Mouse (Mus musculus): ENCODE data around the gene Afm. TPM values are rescaled to one million over a fixed set of nuclear protein-coding genes. Genes with fewer than 3 reads are reported as not detected.

The Afm gene
- polyA plus RNA-seq, 1 experiment from 2014 or later, result not detected

DNA sequence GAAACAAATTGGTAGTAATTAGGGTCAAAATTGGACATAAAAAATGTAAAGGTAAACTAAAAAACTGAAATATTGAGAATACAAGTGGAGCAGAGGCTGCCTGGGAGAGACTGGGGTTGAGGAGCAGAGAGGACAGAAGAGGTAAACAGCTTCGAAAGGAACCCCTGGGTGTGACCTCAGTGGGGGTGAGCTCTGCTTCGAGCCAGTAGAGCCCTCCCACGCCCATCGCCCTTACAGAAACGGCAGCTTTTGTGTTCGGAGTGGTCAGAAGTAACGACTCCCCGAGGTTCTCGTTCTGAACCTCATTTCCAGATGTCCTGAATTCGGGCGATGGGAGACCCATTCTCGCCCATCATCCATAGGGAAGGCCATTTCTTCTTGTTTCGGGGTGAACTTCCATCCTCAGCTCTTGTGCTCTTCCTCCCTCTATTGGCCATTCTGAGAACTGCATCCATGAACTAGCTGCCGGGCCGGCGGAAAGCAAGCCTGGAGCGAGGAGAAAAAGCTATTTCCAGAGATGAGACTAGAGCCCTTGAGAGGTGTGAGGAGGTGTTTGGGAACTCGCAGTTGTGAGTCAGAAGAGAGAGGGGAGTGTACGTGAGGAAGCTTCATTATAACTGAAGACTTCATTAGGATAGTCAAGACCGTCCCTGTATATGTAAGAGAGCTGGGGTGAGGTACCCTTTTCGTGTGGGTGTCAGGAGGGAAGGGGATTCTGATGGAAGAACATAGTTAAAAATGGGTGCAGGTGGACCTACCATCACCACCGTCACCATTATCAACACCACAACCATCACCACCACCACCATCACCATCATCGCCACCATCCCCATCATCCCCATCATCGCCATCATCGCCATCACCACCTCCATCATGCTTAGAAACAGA is 70.2 kb downstream of the Afm start:
- Histone ChIP-seq H3K36me3 (ENCODE audit: control insufficient read depth, insufficient read depth, low read length) (no peaks in the 10 kb centered on the region), H3K9me3 (replicated peaks; ENCODE audit: control insufficient read depth, low read length) (no peaks in the 10 kb centered on the region), H3K4me3 (ENCODE audit: low read depth, low read length) (peak overlapping the region; percentile 30), H3K27ac (ENCODE audit: low read depth, low read length) (no peak overlapping the region), H3K9ac (ENCODE audit: low read length) (peak overlapping the region; percentile 48; the same call in 1 of the 2 replicates), H3K4me2 (ENCODE audit: low read length) (peak overlapping the region; percentile 59), H3K4me1 (ENCODE audit: control insufficient read depth, insufficient read depth, low read length) (no peaks in the 10 kb centered on the region), H3K27me3 (replicated peaks; ENCODE audit: control insufficient read depth, insufficient read depth, low read length) (no peaks in the 10 kb centered on the region)
- 24% methylated on average over 25 of the region's 25 CpGs for WGBS
- peak; percentile 88 for DNase-seq (ENCODE audit: low spot score)
- peak; percentile 87 for ATAC-seq

- H3K36me3 ChIP-seq (ENCODE audit: control insufficient read depth, insufficient read depth, low read length), result no peaks in the 10 kb centered on the region
- H3K4me2 ChIP-seq (ENCODE audit: low read length), result no peak overlapping the region
- no peaks in the 10 kb centered on the region for H3K4me1 ChIP-seq (ENCODE audit: control insufficient read depth, insufficient read depth, low read length)
- 84% methylated on average over 10 of the region's 10 CpGs for WGBS
- H3K27ac ChIP-seq (ENCODE audit: low read depth, low read length), result no peak overlapping the region
- DNase-seq (ENCODE audit: low spot score) (no peak), ATAC-seq (no peak)
- no peaks in the 10 kb centered on the region for H3K27me3 ChIP-seq (replicated peaks; ENCODE audit: control insufficient read depth, insufficient read depth, low read length)
- H3K4me3 ChIP-seq (ENCODE audit: low read depth, low read length), result no peak overlapping the region
- no peak overlapping the region for H3K9ac ChIP-seq (ENCODE audit: low read length)
- H3K9me3 ChIP-seq (replicated peaks; ENCODE audit: control insufficient read depth, low read length), result no peaks in the 10 kb centered on the region
Observed at GRCm38 (mm10) chr5:90590676-90591075, 71.9 kb downstream of the Afm start.

GRCm38 (mm10) chr5:90591936-90592335 is 73.2 kb downstream of the Afm start:
- Histone ChIP-seq H3K27ac (ENCODE audit: low read depth, low read length) (no peak overlapping the region), H3K27me3 (replicated peaks; ENCODE audit: control insufficient read depth, insufficient read depth, low read length) (no peaks in the 10 kb centered on the region), H3K4me3 (ENCODE audit: low read depth, low read length) (no peak overlapping the region), H3K9me3 (replicated peaks; ENCODE audit: control insufficient read depth, low read length) (no peaks in the 10 kb centered on the region), H3K4me1 (ENCODE audit: control insufficient read depth, insufficient read depth, low read length) (no peaks in the 10 kb centered on the region), H3K9ac (ENCODE audit: low read length) (no peak overlapping the region), H3K36me3 (ENCODE audit: control insufficient read depth, insufficient read depth, low read length) (no peaks in the 10 kb centered on the region), H3K4me2 (ENCODE audit: low read length) (no peak overlapping the region)
- 91% methylated on average over 6 of the region's 6 CpGs for WGBS
- DNase-seq (ENCODE audit: low spot score) (no peak), ATAC-seq (no peak)

GRCm38 (mm10) chr5:90594945-90595344 is 76.2 kb downstream of the Afm start:
- no peak overlapping the region for H3K9ac ChIP-seq (ENCODE audit: low read length)

GRCm38 (mm10) chr5:90596155-90596554 is 77.4 kb downstream of the Afm start:
- Histone ChIP-seq H3K9ac (ENCODE audit: low read length) (no peak overlapping the region), H3K27me3 (replicated peaks; ENCODE audit: control insufficient read depth, insufficient read depth, low read length) (no peaks in the 10 kb centered on the region), H3K4me2 (ENCODE audit: low read length) (no peak overlapping the region), H3K4me1 (ENCODE audit: control insufficient read depth, insufficient read depth, low read length) (no peaks in the 10 kb centered on the region), H3K9me3 (replicated peaks; ENCODE audit: control insufficient read depth, low read length) (no peaks in the 10 kb centered on the region), H3K4me3 (ENCODE audit: low read depth, low read length) (no peak overlapping the region), H3K27ac (ENCODE audit: low read depth, low read length) (no peak overlapping the region), H3K36me3 (ENCODE audit: control insufficient read depth, insufficient read depth, low read length) (no peaks in the 10 kb centered on the region)
- WGBS, result 88% methylated on average over 6 of the region's 6 CpGs
- no peak for DNase-seq (ENCODE audit: low spot score)
- ATAC-seq, result no peak

More at GRCm38 (mm10) chr5:90594945-90595344, 76.2 kb downstream of the Afm start:
- no peaks in the 10 kb centered on the region for H3K4me1 ChIP-seq (ENCODE audit: control insufficient read depth, insufficient read depth, low read length)
- no peaks in the 10 kb centered on the region for H3K9me3 ChIP-seq (replicated peaks; ENCODE audit: control insufficient read depth, low read length)
- no peak overlapping the region for H3K4me2 ChIP-seq (ENCODE audit: low read length)
- ATAC-seq (no peak), DNase-seq (ENCODE audit: low spot score) (no peak)
- no peaks in the 10 kb centered on the region for H3K36me3 ChIP-seq (ENCODE audit: control insufficient read depth, insufficient read depth, low read length)
- no peak overlapping the region for H3K27ac ChIP-seq (ENCODE audit: low read depth, low read length)
- no peak overlapping the region for H3K4me3 ChIP-seq (ENCODE audit: low read depth, low read length)
- WGBS, result 90% methylated on average over 13 of the region's 13 CpGs
- no peaks in the 10 kb centered on the region for H3K27me3 ChIP-seq (replicated peaks; ENCODE audit: control insufficient read depth, insufficient read depth, low read length)

DNA sequence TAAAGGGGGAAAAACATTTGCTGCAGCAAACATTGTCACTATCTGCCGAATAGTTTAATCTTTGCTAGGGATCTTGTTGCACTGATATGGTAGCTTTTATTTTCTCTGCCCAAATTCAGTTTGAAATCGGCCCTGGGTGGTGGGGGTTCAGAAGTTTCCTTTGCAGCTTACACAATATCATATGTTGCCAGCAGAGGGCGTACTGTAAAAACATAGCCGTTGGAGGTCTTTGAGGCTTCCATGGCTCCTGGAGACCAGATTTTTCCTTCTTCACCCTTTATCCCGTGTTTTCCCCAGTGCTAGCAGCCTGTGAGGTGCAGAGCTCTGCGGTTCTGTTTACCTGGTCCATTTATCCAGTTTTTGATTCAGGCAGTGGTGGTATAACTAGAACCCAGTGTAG is 82.7 kb downstream of the Afm start:
- Histone ChIP-seq H3K27ac (ENCODE audit: low read depth, low read length) (no peak overlapping the region), H3K4me3 (ENCODE audit: low read depth, low read length) (no peak overlapping the region), H3K36me3 (ENCODE audit: control insufficient read depth, insufficient read depth, low read length) (no peaks in the 10 kb centered on the region), H3K4me2 (ENCODE audit: low read length) (no peak overlapping the region), H3K27me3 (replicated peaks; ENCODE audit: control insufficient read depth, insufficient read depth, low read length) (no peaks in the 10 kb centered on the region), H3K9me3 (replicated peaks; ENCODE audit: control insufficient read depth, low read length) (no peaks in the 10 kb centered on the region), H3K4me1 (ENCODE audit: control insufficient read depth, insufficient read depth, low read length) (no peaks in the 10 kb centered on the region), H3K9ac (ENCODE audit: low read length) (no peak overlapping the region)
- WGBS, result 25% methylated on average over 6 of the region's 6 CpGs
- DNase-seq (ENCODE audit: low spot score) (peak; percentile 74), ATAC-seq (peak; percentile 46; the same call in 1 of the 2 replicates)

Other genes with a start within 250 kb of the Afm start
- gene Ankrd17, start 152.4 kb upstream of the Afm start, polyA plus RNA-seq (2014; fragmentation: Nextera tagmentation; extraction: Ambion mirVana), result 26.2 and 28.1 TPM in 2 replicates
- gene Gm9958, start 151.7 kb upstream of the Afm start, polyA plus RNA-seq (2014; fragmentation: Nextera tagmentation; extraction: Ambion mirVana), result 3.6 and 6.2 TPM in 2 replicates
- not detected in 2 replicates for gene Alb, start 58.0 kb upstream of the Afm start, polyA plus RNA-seq (2014; fragmentation: Nextera tagmentation; extraction: Ambion mirVana)
- gene Afp, start 28.2 kb upstream of the Afm start, polyA plus RNA-seq (2014; fragmentation: Nextera tagmentation; extraction: Ambion mirVana), result 0.23 TPM in 1 of 2 replicates, not detected in the other
- gene 5830473C10Rik, start 42.2 kb downstream of the Afm start, polyA plus RNA-seq (2014; fragmentation: Nextera tagmentation; extraction: Ambion mirVana), result not detected in 2 replicates
- 0.74 and 1.1 TPM in 2 replicates for gene Rassf6, start 121.7 kb downstream of the Afm start, polyA plus RNA-seq (2014; fragmentation: Nextera tagmentation; extraction: Ambion mirVana)
- 0.11 and 0.14 TPM in 2 replicates for gene Cxcl5, start 240.4 kb downstream of the Afm start, polyA plus RNA-seq (2014; fragmentation: Nextera tagmentation; extraction: Ambion mirVana)
- 0.85 and 0.95 TPM in 2 replicates for gene Ppbp, start 249.6 kb downstream of the Afm start, polyA plus RNA-seq (2014; fragmentation: Nextera tagmentation; extraction: Ambion mirVana)

Data from forebrain, embryonic 14.5 days (tissue).